Mouse (Mus musculus) heart, postnatal 10 days (tissue): Measurements from ENCODE around the gene Lrguk. TPM values are rescaled to one million over a fixed set of nuclear protein-coding genes. Genes with fewer than 3 reads are reported as not detected.

Experiments
- DNase-seq, 2 experiments: peaks; one replicate each; pipeline ENCODE4 v3.0.0; 2021
- intact Hi-C: fragments of 180-260 bp; cut with DNase I; formaldehyde crosslinking; loops from one replicate; pipeline ENCODE4 v1.15.1; 2025
- total RNA-seq, 2 experiments: library from RNA; stranded (reverse); gene quantifications; 2 replicates each; pipeline ENCODE4 v1.2.3; 2021

Lrguk gene
- total RNA-seq, 2 experiments from 2014 or later, result 0.14 to 0.35 TPM

GRCm38 (mm10) chr6:34049433-34049832 lies 20.2 kb downstream of the Lrguk start:
- no peak for DNase-seq
- intact Hi-C loops, result no loop called here

- intact Hi-C loops, result no loop called here
- DNase-seq, result no peak
These were observed 30.5 kb downstream of the Lrguk start for GRCm38 (mm10) chr6:34059741-34060140.

- intact Hi-C loops, result no loop called here
These were observed 37.5 kb downstream of the Lrguk start for GRCm38 (mm10) chr6:34066790-34067189.

GRCm38 (mm10) chr6:34067271-34067670 lies 38.0 kb downstream of the Lrguk start:
- DNase-seq, result no peak
- intact Hi-C loops, result no loop called here

More at GRCm38 (mm10) chr6:34066790-34067189, 37.5 kb downstream of the Lrguk start:
- DNase-seq, result no peak

- intact Hi-C loops, result no loop called here
- DNase-seq, result no peak
These were observed 42.7 kb downstream of the Lrguk start for GRCm38 (mm10) chr6:34071936-34072335.

GRCm38 (mm10) chr6:34073931-34074442 lies 44.7 kb downstream of the Lrguk start:
- no peak for DNase-seq
- intact Hi-C loops, result no loop called here

GRCm38 (mm10) chr6:34075520-34075919 lies 46.3 kb downstream of the Lrguk start:
- no peak for DNase-seq

GRCm38 (mm10) chr6:34083471-34083870 lies 54.2 kb downstream of the Lrguk start:
- intact Hi-C loops, result no loop called here
- DNase-seq, result no peak

More at GRCm38 (mm10) chr6:34075520-34075919, 46.3 kb downstream of the Lrguk start:
- intact Hi-C loops, result no loop called here

- no peak for DNase-seq
- intact Hi-C loops, result no loop called here
These were observed 58.5 kb downstream of the Lrguk start for GRCm38 (mm10) chr6:34087701-34088100.

GRCm38 (mm10) chr6:34088986-34089385 lies 59.7 kb downstream of the Lrguk start:
- intact Hi-C loops, result no loop called here
- DNase-seq, result no peak

- no peak for DNase-seq
- intact Hi-C loops, result no loop called here
These were observed 62.3 kb downstream of the Lrguk start for GRCm38 (mm10) chr6:34091537-34091936.

- intact Hi-C loops, result no loop called here
- no peak for DNase-seq
These were observed 67.0 kb downstream of the Lrguk start for GRCm38 (mm10) chr6:34096274-34096673.

- no peak for DNase-seq
- intact Hi-C loops, result no loop called here
These were observed 67.7 kb downstream of the Lrguk start for GRCm38 (mm10) chr6:34096905-34097304.

- no peak for DNase-seq
- intact Hi-C loops, result no loop called here
These were observed 70.5 kb downstream of the Lrguk start for GRCm38 (mm10) chr6:34099725-34100124.

GRCm38 (mm10) chr6:34101531-34102396 lies 72.5 kb downstream of the Lrguk start:
- intact Hi-C loops, result no loop called here
- DNase-seq, result no peak

- no peak for DNase-seq
- intact Hi-C loops, result no loop called here
These were observed 74.1 kb downstream of the Lrguk start for GRCm38 (mm10) chr6:34103251-34103920.

- DNase-seq, result no peak
- intact Hi-C loops, result no loop called here
These were observed 81.3 kb downstream of the Lrguk start for GRCm38 (mm10) chr6:34110571-34110970.

- intact Hi-C loops, result no loop called here
- no peak for DNase-seq
These were observed 82.2 kb downstream of the Lrguk start for GRCm38 (mm10) chr6:34111406-34111805.

- DNase-seq, result no peak
- intact Hi-C loops, result no loop called here
These were observed 87.7 kb downstream of the Lrguk start for GRCm38 (mm10) chr6:34116838-34117478.

- intact Hi-C loops, result no loop called here
- DNase-seq, result no peak
These were observed 95.2 kb downstream of the Lrguk start for GRCm38 (mm10) chr6:34124401-34124800.

- intact Hi-C loops, result no loop called here
- no peak for DNase-seq
These were observed 100.0 kb downstream of the Lrguk start for GRCm38 (mm10) chr6:34129261-34129660.
